Mouse (Mus musculus): ENCODE measurements around the gene Bcl2a1d. TPM values are rescaled to one million over a fixed set of nuclear protein-coding genes. Genes with fewer than 3 reads are reported as not detected.
"Not testable (repeated sequence)": the region's sequence is repeated elsewhere in the genome, so short reads cannot be mapped to it uniquely, and the experiment has no call there.

Bcl2a1d gene
- polyA plus RNA-seq, 1 experiment = 3.8 TPM

DNA sequence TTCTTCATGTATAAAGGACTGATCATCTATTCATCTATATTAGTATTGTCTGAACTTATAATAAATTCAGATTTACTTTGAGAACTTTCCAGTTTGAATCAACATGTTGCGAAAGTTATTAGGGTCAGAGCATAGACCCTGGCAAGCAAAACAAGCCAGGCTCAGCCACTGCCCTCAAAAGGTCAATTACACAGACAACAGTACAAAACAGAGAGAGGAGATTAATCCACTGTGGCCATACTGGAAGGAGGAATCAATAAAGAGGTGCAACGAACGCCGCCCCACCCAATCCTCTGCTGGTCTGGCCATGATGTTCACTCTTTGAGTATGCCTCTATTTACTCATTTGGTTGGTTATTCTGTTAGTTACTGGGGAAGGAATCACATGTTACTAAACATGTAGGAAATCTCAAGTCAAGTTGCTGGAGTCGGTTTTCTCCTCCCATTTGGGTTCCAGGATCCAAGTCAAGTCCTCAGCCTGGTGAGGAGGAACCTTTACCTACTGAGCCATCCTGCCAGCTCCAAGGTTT is 20.7 kb downstream of the Bcl2a1d start:
- Histone ChIP-seq H3K4me1 (ENCODE audit: control insufficient read depth, insufficient read depth, low read length) (peaks cover 30% of the 10 kb centered on the region), H3K27ac (ENCODE audit: insufficient read depth, low read depth, low read length) (peak overlapping the region; percentile 55)
- not testable (repeated sequence) for H3K4me3 ChIP-seq (ENCODE audit: insufficient read depth, low read length)

DNA sequence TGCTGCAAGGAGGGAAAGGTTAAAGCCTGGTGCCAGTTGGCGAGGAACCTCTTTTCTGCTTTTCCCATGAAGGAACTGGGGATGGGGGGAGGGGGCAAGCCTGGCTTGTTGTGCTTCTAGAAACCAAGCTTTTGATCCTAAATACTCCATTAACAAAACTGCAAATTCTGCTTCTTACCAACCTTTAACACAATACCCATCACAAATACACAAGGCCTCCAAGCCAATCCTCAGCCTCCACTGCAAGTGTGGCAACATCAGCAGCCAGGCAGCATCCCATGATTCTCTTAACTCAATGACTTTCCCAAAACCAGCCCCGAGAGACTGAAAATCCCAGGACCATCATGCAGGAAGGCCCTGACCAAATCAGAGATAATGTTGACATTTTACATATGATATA is 21.3 kb downstream of the Bcl2a1d start:
- Histone ChIP-seq H3K4me1 (ENCODE audit: control insufficient read depth, insufficient read depth, low read length) (peaks cover 30% of the 10 kb centered on the region), H3K27ac (ENCODE audit: insufficient read depth, low read depth, low read length) (peak overlapping the region; percentile 91)
- not testable (repeated sequence) for H3K4me3 ChIP-seq (ENCODE audit: insufficient read depth, low read length)

DNA sequence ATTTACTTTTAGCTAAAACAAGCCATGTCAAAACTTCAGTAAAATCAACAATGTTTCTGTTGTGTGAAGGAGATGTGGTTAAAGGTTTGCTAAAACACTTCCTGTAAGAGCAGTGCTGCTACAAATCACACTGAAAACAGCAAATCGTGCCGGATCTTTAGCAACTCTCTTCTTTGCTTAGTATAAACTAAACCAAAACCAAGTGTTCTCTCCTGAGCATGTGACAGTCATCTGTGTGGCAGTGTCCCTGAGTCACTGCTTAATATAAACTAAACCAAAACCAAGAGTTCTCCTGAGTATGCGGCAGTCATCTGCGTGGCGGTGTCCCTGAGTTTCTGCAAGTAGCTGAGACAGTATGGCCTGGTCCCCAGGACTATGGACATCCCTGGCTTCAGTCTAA is 21.9 kb downstream of the Bcl2a1d start:
- H3K4me1 ChIP-seq (ENCODE audit: control insufficient read depth, insufficient read depth, low read length) = peaks cover 30% of the 10 kb centered on the region
- H3K4me3 ChIP-seq (ENCODE audit: insufficient read depth, low read length) = not testable (repeated sequence)
- peak overlapping the region; percentile 91 for H3K27ac ChIP-seq (ENCODE audit: insufficient read depth, low read depth, low read length)

DNA sequence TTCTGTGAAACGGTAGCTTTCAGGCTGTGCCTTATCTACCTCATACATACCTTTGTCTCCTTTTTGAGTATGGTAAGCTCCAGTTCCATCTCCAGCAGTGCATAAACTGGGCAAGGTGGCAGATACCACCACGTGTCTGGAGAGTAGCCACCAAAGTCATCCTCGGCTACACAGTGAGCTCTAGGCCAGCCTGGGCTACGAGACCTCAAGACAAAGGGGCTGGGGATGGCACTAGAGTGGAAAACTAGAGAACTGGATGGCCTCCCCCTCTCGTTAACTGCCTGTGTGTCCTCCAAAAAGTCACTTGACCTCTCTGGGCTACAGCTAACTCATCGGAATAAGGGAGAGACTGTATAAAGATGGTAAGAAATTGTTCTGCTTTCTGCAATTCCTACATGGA is 22.4 kb downstream of the Bcl2a1d start:
- Histone ChIP-seq H3K4me3 (ENCODE audit: insufficient read depth, low read length) (peak overlapping the region; percentile 3; the same call in 1 of the 2 replicates), H3K27ac (ENCODE audit: insufficient read depth, low read depth, low read length) (peak overlapping the region; percentile 91), H3K4me1 (ENCODE audit: control insufficient read depth, insufficient read depth, low read length) (peaks cover 28% of the 10 kb centered on the region)
- TF ChIP-seq CTCF (IDR thresholded peaks at IDR 0.05; ENCODE audit: low read depth, low read length) (no peak), POLR2A (IDR thresholded peaks at IDR 0.05; ENCODE audit: borderline replicate concordance, low read depth, low read length) (no peak)

DNA sequence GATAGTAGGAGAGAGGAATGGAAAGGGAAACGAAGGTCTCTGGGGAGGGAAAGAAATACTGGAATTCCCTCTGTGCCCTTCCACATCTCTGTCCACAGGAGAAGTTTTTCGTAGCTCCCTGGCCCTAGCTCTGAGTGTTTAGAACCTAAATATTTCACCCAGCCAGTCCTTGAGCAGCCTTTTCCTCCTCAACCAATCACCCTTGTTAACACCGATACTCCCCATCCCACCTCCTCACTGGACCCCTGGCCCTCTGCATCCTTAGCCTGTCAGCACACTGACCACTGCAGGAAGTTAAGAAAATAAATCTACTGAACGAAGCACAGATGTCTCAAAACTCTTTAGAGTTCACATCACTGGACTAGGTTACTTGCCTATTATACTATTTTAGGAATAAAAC is 25.0 kb downstream of the Bcl2a1d start:
- Histone ChIP-seq H3K4me1 (ENCODE audit: control insufficient read depth, insufficient read depth, low read length) (peaks cover 19% of the 10 kb centered on the region), H3K4me3 (ENCODE audit: insufficient read depth, low read length) (no peak overlapping the region), H3K27ac (ENCODE audit: insufficient read depth, low read depth, low read length) (no peak overlapping the region)
- TF ChIP-seq CTCF (IDR thresholded peaks at IDR 0.05; ENCODE audit: low read depth, low read length) (no peak), POLR2A (IDR thresholded peaks at IDR 0.05; ENCODE audit: borderline replicate concordance, low read depth, low read length) (no peak)

DNA sequence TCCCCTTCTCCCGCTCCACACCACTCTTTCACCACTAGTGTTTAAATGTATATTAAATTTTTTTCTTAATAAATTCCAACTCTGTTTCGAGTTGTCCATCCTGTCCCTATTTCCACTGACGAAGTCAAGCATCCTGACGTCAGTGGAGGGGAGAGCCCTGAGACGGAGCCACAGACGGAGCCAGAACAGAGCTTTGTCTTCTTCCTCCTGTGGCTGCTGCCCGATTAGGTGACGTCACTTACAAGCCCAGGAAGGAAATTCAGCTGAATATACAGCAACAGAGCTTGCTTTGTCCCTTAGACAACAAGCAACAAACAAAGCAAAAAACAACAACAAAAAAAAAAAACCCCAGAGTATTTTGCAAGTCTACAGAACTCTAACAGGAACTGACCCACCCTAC is 26.6 kb downstream of the Bcl2a1d start:
- H3K4me3 ChIP-seq (ENCODE audit: insufficient read depth, low read length); H3K27ac ChIP-seq (ENCODE audit: insufficient read depth, low read depth, low read length): not testable (repeated sequence)
- peaks cover 10% of the 10 kb centered on the region for H3K4me1 ChIP-seq (ENCODE audit: control insufficient read depth, insufficient read depth, low read length)

DNA sequence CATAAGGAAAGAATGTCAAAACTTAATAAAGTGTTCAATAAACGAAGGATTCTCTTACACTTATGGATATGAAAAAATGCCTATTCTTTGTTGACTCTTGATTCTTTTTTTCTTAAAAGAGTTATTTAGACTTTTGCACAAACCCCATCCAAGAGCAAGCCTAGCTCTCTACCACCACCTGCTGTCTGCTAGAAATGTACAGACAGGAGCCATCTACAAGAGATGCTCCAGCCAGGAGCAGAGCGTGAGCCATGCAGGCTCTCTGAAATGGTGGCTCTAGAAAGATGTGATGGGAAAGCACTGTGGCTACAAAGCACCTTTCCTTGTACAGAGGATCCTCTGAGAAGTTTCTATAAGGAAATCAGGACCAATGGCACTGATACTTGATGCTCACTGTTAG is 33.0 kb downstream of the Bcl2a1d start:
- H3K27ac ChIP-seq (ENCODE audit: insufficient read depth, low read depth, low read length); H3K4me3 ChIP-seq (ENCODE audit: insufficient read depth, low read length); H3K4me1 ChIP-seq (ENCODE audit: control insufficient read depth, insufficient read depth, low read length): not testable (repeated sequence)

DNA sequence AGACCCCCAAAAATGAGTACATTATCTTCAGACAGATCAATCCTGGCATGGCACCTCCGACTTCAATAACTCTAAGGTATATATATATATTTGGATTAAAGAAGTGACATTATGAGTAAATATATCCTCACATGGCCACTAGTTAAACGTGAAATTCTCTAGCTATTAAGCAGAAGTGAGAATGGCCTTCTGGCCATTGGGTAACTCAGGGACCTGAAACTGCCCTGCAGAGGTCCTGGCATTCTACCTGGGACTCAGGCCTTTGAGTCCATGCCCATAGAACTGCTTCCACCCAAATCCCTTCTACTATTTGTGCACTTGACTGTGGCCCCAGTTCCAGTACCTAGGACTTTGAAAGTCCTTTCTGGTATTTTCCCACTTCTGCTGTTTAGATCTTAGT is 40.4 kb downstream of the Bcl2a1d start:
- H3K4me1 ChIP-seq (ENCODE audit: control insufficient read depth, insufficient read depth, low read length); H3K27ac ChIP-seq (ENCODE audit: insufficient read depth, low read depth, low read length); H3K4me3 ChIP-seq (ENCODE audit: insufficient read depth, low read length): not testable (repeated sequence)

DNA sequence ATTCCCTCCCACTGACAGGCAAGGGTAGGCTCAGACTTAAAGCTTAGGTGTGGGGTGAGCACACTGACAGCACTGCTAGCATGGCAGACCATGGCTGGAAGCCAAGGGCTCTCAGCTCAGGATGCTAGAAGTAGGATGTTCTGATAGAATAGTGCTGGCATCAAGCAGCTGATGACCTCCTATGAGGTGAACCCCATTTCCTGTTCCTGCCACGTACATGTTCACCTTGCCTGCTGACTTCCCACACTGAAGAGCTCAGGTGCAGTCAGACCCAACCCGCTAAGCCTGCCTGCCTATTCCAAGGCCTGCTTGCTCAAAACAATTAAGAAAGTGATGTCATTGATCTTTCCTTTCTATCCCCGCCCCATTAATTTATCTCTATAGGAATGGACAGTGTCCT is 42.3 kb downstream of the Bcl2a1d start:
- H3K4me3 ChIP-seq (ENCODE audit: insufficient read depth, low read length); H3K27ac ChIP-seq (ENCODE audit: insufficient read depth, low read depth, low read length); H3K4me1 ChIP-seq (ENCODE audit: control insufficient read depth, insufficient read depth, low read length): not testable (repeated sequence)

DNA sequence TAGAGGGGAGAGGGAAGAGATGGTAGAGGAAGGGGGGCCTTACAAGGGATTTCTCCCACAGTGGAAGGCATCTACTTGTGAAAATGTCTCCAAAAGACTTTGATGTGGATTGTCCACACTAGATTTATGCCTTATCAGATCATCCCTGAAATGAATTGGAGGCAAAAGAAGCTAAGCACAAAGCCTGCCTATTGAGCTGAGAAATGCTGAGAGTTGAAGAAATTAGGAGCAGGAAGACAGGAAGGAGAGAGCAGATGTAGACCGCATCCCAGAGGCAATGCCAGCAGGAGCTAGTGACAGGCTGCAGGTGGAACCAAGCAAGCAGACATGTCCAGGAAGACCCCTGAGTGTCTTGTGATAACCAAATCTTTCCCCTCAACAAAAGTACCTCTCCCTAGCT is 45.0 kb downstream of the Bcl2a1d start:
- not testable (repeated sequence) for H3K27ac ChIP-seq (ENCODE audit: insufficient read depth, low read depth, low read length); H3K4me1 ChIP-seq (ENCODE audit: control insufficient read depth, insufficient read depth, low read length); H3K4me3 ChIP-seq (ENCODE audit: insufficient read depth, low read length)

Other genes starting within 250 kb of the Bcl2a1d start
- 87.7 and 105 TPM in 2 replicates for gene Syncrip, start 249.3 kb downstream of the Bcl2a1d start, polyA plus RNA-seq (2012; ENCODE audit: insufficient read depth, insufficient read length, missing spikeins)
- gene Zfp949, start 183.9 kb downstream of the Bcl2a1d start, polyA plus RNA-seq (2012; ENCODE audit: insufficient read depth, insufficient read length, missing spikeins) = 8.0 and 9.7 TPM in 2 replicates
- not detected in 2 replicates for gene Trim43a, start 151.0 kb downstream of the Bcl2a1d start, polyA plus RNA-seq (2012; ENCODE audit: insufficient read depth, insufficient read length, missing spikeins)
- gene Mthfsl, start 11.6 kb downstream of the Bcl2a1d start, polyA plus RNA-seq (2012; ENCODE audit: insufficient read depth, insufficient read length, missing spikeins) = 78.7 and 82.6 TPM in 2 replicates
- gene Trim43c, start 107.2 kb upstream of the Bcl2a1d start, polyA plus RNA-seq (2012; ENCODE audit: insufficient read depth, insufficient read length, missing spikeins) = not detected in 2 replicates
- not detected in 2 replicates for gene Bcl2a1a, start 225.0 kb upstream of the Bcl2a1d start, polyA plus RNA-seq (2012; ENCODE audit: insufficient read depth, insufficient read length, missing spikeins)

Data from bone marrow macrophage, adult 2 months (primary cell).